Mouse (Mus musculus) lung, postnatal 36 days (tissue): ENCODE data around the gene Gm826.

Experiments used
- DNase-seq: peaks from one replicate; pipeline ENCODE4 v3.0.0; 2022; ENCODE audit warnings: mixed read lengths

Gm826 gene

GRCm38 (mm10) chr2:160275959-160276657 lies 57.9 kb downstream of the Gm826 start:
- peak; percentile 25 for DNase-seq

GRCm38 (mm10) chr2:160267828-160268453 lies 66.0 kb downstream of the Gm826 start:
- peak; percentile 21 for DNase-seq

DNA sequence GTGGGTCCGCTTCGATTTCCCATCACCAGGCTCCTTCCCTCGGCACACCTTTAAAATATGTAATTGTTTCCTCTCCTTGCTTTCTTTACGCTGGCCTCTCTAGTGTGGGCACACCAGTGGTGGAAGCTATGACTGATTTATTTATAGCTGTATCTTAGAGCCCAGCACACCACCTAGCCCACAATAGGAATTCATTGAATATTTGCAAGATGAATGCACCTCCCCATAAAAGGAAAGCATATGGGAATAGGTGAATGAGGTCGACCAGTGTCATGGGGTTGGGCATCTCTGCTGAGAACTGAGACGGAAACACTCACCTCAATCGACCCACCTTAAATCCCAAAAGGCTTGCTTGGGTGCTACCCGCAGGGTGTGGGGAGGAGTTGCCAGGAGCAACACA lies 70.1 kb downstream of the Gm826 start:
- no peak for DNase-seq

DNA sequence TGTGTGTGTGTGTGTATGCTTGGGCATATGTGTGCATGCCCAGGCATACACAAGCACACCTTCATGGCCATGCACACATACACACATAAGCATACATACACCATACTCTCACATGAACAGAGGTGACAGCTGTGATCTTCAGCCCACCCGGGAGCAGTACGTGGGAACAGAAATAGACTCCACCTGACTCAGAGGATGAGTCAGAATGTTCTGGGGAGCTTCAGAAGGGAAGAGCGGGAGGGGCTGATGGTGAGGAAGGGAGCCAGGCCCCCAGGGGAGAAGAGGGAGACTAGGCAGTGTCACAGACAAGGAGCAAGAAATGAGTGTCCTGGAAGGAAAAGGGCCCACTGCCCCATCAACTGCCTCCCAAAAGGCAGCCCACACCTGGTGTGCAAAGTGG lies 72.4 kb downstream of the Gm826 start:
- DNase-seq, result no peak
